Mouse (Mus musculus) gastrocnemius, adult 8-10 months (tissue): ENCODE measurements around the gene Kdm6b. TPM values are rescaled to one million over a fixed set of nuclear protein-coding genes. Genes with fewer than 3 reads are reported as not detected.

Experiments used
- DNase-seq, 2 experiments: peaks; one replicate each; pipeline ENCODE4 v3.0.0; 2022; ENCODE audit warnings: low spot score in 2 of 2
- total RNA-seq, 4 experiments: library from RNA; stranded (reverse); gene quantifications; 2 replicates each; pipeline ENCODE4 v1.2.4; 2022

Gene Kdm6b
- total RNA-seq = 10 to 100 TPM; 19.1 to 22.9 (median 20.8) TPM

DNA sequence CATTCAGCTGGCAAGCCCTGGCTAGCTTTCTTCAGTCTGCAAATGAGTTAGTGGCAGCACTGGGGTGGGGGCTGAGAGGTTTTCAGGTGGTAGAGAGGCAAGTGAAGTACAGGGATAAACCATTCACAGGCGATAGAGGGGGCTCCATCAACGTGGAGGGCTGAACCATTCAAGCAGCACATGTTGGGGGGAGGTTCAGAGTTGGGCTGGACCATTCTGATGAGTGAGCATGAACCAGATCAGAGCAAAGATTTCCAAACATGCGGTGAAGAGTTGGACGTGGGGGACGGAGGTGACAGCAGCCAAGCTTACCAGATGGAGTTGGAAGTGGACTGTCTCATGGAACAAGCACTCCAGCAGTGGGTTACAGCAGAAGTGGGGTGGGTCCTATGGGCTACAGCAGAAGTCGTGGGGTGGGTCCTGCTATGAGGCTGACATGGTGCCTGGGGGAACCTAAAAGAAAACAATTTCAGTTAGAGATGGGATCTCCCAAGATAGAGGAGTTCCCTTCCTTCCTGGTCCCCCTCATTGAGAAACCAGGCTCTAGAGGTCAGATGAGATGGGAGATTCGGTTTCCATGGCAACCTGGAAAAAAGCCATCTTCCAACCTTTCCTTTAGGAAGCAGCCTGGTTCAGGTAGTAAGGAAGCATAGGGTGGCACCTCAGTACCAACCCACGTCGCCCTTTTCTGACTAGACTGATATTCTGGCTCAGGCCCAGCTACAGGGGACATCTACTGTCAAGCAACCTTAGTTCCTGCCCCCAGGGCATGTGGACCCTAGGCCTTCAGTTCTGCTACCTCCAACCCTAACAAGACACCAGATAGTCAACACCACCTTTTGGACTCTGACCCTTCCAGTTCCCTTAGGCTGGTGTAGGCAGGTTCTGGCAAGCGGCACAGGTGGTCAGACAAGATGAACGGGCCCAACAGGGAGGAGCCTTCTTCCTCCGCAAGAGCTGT, at the start of gene Kdm6b:
Gene Kdm6b, minus strand, starts transcription at position 455 of the 961 bp plus-strand sequence.
- DNase-seq = no peak

GRCm38 (mm10) chr11:69461568-69461967, 48.1 kb upstream of the Kdm6b start:
- DNase-seq = no peak

GRCm38 (mm10) chr11:69459883-69460282, 46.4 kb upstream of the Kdm6b start:
- DNase-seq = no peak

GRCm38 (mm10) chr11:69457006-69457579, 43.6 kb upstream of the Kdm6b start:
- no peak for DNase-seq

- DNase-seq = peak in 1 of 2 experiments; percentile 25
Observed at GRCm38 (mm10) chr11:69452114-69452867, 38.8 kb upstream of the Kdm6b start.

GRCm38 (mm10) chr11:69447299-69447698, 33.8 kb upstream of the Kdm6b start:
- no peak for DNase-seq

DNA sequence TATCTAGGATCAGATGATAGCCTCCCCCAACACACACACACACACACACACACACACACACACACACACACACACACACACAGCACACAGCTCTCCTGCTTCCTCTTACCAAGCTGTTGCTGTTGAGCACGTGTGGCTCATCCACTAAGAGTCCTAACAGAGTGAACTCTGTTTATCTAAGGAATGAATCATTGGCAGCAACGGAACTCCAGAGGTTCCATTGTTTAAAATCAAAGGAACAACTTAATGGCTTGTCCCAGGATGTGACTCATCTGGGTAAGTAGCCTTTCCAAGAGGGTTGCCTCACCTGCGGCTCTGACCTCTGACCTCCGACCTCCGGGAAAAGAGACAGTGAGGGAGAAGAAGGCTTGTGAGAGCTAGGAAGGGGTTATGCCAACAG, 29.9 kb upstream of the Kdm6b start:
- no peak for DNase-seq

DNA sequence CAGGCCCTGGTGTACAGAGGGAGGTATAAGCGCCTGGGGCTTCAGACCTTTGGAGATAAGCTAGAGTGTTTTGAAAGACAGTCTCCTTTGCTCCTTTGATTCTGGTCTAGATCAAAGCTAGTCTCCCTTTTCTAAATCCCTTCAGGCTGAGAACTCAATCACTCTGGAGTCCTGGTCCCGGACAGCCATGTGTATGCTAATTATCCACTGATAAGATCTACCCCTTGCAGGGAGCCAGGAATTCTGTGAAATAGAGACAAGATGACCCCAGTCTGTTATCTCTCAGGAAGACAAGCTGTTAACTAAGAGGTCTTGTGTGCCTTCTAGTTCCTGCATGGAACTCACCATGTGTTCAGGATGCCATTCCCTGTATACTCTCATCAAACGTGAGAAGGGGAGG, 23.8 kb upstream of the Kdm6b start:
- no peak for DNase-seq

DNA sequence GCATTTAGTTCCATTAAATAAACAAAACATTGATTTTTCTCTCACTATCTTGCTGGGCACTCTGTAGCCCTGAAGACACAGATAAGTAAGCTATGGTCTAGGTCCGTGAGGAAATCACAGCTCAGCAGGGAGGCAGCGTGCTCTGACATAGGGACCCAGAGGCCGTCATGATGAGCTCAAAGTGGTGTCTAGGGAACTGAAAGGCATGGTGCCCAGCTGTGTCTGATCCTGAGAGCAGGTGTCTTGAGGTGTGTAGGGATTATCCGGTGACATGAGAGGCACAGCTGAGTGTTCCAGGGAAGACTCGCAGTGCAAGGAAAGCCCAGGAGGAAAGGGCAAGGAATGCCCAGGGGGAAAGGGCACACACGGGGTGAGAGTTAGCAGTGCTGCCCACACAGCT, 19.7 kb upstream of the Kdm6b start:
- DNase-seq = no peak

- no peak for DNase-seq
Observed at GRCm38 (mm10) chr11:69432640-69432982, 19.1 kb upstream of the Kdm6b start.

DNA sequence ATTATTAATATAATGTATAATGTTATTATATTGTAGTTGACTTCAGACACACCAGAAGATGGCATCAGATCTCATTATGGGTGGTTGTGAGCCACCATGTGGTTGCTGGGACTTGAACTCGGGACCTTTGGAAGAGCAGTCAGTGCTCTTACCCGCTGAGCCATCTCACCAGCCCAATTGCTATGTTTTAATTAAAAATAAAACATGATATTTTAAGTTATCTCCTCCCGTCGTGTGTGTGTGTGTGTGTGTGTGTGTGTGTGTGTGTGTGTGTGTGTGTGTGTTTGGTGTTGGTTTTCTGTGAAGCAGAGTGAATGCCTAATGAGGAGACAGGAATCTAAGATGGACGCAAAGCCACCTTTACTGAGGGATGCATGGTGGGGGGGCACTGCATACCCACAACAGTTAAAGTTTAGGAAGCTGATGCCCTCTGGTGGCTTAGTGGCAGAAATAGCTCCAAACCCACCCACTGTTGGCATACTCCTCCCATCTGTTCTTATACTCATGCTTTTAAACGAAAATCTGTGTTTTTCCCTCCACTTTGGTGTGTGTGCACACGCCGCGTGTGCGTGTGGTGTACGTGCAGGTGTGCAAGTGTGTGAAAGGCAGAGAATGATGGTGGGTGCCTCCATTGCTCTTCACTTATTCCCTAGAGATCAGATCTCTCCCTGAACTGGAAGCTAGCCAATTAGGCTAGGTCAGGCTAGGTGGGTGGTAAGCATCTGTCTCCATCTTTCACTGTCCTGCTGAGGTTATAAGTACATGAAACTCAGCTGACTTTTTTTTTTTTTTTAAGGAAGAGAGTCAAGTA, 18.6 kb upstream of the Kdm6b start:
- peak; percentile 44 to 60 for DNase-seq

DNA sequence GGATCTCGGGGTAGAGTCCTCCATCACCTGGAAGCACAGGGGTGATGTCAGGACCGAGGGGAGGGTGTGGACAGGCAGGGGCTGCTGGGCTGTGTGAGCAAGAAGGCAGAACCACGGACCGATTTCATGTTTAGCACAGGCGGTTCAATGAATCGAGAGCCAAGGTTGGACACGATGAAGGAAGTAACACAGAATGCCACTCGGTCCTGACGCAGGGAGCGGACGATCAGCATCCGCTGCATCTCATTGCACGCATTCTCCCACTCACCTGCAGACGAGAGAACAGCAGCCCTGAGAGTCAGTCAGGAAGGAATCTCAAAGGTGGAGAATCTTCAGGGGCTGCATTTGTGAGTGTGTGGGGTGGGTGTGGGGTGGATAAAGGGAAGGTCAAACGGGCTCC, 17.2 kb upstream of the Kdm6b start:
- DNase-seq = no peak

- no peak for DNase-seq
Observed at GRCm38 (mm10) chr11:69429313-69429712, 15.8 kb upstream of the Kdm6b start.

DNA sequence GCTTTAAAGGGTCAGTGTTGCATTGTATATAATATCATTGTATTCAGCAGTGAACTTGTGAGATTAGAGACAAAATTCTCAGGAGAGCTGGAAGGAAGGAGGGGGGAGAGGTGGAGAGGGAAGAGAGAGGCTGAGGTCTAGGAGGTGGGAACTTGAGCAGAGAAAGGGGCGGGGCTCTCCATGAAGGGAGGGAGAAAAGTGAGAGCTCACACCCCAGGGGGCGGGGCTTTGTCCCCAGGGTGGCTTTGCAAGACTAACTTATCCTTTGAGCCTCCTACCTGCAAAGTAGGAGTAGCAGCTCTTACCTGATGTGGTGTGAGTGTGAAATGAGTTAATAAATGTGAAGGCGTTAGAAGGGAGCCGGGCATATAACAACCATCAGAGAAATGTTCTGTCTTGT, 15.3 kb upstream of the Kdm6b start:
- DNase-seq = no peak

DNA sequence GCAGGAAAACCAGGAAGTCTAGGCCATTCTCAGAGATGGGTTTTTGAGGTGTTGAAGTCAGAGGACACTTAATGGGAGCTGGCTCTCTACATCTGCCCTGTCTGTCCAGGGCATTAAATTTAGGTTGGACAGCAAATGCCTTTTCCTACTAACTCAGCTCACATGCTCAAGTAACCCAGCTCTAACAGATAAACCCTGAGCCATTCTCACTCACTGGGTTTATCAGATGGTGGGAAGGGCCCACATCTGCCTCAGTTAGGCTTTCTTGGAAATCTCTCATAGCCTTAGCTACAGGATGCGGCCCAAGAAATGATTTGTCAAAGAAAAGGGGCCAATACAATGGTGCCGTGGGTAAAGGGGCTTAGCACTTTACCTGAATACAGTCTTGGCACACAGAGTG, 12.8 kb upstream of the Kdm6b start:
- no peak for DNase-seq

DNA sequence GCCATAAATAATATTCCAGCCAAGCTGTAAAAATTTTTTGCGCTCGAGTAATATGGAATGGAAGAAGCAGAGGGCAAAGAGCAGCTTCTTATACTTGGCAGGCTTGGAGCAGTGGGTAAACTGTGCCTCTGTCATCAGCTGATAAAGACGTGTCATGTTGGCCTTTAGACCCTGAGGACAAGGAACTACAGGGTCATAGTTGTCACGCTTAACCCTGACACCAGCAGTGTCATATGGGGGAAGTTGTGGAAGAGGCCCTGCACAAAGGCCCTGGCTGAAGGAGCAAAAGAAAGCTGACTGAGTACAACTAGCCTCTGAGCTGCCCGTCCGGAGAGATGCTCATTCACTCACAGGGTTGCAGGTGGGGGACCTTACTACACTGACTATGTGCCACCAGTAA, 10.4 kb upstream of the Kdm6b start:
- DNase-seq = no peak

DNA sequence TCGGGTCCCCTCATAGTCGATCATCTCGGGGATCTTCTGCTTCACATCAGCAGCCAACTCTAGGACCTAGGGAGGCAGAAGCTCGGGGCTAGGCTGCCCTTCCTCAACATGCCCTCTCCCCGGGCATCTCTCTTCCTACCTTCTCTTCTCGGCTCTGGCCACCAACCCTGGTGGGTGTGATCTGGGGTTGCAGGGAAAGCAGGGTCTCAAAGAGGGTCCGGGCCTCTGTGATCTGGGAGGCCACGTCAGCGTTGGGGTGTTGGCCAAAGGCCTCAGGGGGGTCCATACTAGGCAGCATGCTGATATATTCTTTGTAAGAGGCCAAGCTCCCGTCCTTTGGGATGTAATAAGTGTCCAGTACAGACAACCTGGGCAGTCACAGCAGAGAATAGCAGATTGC, 9.4 kb upstream of the Kdm6b start:
- DNase-seq = no peak

DNA sequence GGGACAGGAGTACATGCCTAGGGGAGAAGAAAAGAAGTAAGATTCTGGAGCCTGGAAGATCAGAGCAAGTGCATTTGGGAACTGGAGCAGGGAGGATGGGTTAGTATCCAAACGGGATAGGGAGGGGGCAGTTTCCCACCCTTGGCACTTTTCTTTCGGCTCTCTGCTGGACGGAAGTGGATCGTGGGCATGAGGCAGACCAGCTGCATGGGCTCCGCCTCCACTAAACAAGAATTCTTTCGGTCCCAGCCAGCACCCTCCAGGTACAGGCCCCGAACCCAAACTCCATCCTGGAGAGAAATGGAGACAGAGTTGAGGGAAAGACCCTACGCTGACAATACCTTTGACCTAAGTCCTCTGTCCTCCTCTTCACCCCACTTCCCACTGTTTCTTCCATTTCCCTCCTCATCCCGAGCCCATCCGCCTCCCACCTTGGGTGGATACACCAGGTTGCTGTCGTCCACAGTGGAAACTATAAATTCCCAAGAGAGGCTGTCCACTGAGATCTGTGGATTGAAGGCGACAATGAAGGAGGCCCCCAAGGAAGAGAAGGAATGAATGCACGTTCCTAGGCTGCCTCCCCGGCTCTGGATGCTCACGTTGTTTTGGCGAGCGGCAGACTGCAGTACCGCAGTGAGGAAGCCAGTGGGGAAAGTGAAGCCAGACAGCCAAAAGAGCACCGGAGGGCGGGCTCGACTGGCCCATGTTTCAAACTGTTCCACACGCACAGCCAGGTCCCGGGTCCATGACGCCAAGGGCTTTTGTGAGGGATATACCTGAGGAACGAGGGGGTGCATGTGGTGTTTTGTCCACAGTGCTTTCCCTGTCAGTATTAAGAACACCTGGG, 7.9 kb upstream of the Kdm6b start:
- DNase-seq = no peak

- no peak for DNase-seq
Observed at GRCm38 (mm10) chr11:69420554-69421000, 7.1 kb upstream of the Kdm6b start.

GRCm38 (mm10) chr11:69419813-69420553, 6.5 kb upstream of the Kdm6b start:
- no peak for DNase-seq
